Mouse (Mus musculus) lung, postnatal 0 days (tissue): ENCODE measurements around the gene Dennd2a.

Experiments used
- CTCF ChIP-seq: IDR thresholded peaks from 2 replicates; pipeline ENCODE4 v1.5.1; 2016; ENCODE audit warnings: antibody characterized with exemption, mild to moderate bottlenecking
- EP300 ChIP-seq: IDR thresholded peaks from 2 replicates; pipeline ENCODE4 v1.6.1; 2016; ENCODE audit warnings: antibody characterized with exemption, mild to moderate bottlenecking, control low read depth

DNA sequence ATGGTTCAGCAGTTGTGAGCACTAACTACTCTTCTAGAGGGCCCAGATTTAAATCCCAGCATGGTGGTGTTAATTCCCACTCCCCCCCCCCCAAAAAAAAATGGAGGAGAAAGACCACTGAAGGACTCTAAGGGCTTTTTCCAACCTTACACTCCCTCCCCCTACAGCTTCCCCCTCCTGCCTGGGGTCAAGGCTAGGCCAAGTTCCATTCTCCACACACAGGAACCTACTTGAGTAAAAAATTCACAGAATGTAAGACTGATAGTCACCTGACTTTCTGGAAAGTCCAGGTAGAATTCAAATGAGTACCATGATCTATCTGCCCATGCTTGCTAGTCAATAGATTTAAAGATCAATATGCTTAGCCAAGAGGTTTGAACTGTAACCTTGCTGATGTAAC, 117.5 kb downstream of the Dennd2a start:
- TF ChIP-seq CTCF (no peak), EP300 (no peak)
